Mouse (Mus musculus) right cerebral cortex, postnatal 14 days (tissue): ENCODE measurements around the gene Gpatch1.
"Not testable (repeated sequence)": the region's sequence is repeated elsewhere in the genome, so short reads cannot be mapped to it uniquely, and the experiment has no call there.

ENCODE experiments used
- DNase-seq: peaks from one replicate; pipeline ENCODE4 v3.0.0; 2022

Gpatch1 gene

GRCm38 (mm10) chr7:35322732-35323420 is 4.6 kb upstream of the Gpatch1 start:
- no peak for DNase-seq

- DNase-seq, result no peak
These were observed 3.9 kb upstream of the Gpatch1 start for GRCm38 (mm10) chr7:35322161-35322560.

GRCm38 (mm10) chr7:35319755-35320154 is 1.5 kb upstream of the Gpatch1 start:
- DNase-seq, result no peak

- DNase-seq, result not testable (repeated sequence)
These were observed 981 bp upstream of the Gpatch1 start for GRCm38 (mm10) chr7:35319221-35319620.

GRCm38 (mm10) chr7:35314156-35314555 is 4.1 kb downstream of the Gpatch1 start:
- no peak for DNase-seq

GRCm38 (mm10) chr7:35311214-35311613 is 7.0 kb downstream of the Gpatch1 start:
- no peak for DNase-seq

- DNase-seq, result no peak
These were observed 17.4 kb downstream of the Gpatch1 start for GRCm38 (mm10) chr7:35300792-35301191.

GRCm38 (mm10) chr7:35299656-35300055 is 18.6 kb downstream of the Gpatch1 start:
- DNase-seq, result no peak

- DNase-seq, result no peak
These were observed 20.4 kb downstream of the Gpatch1 start for GRCm38 (mm10) chr7:35297886-35298285.

GRCm38 (mm10) chr7:35295631-35296030 is 22.6 kb downstream of the Gpatch1 start:
- no peak for DNase-seq

- DNase-seq, result no peak
These were observed 24.8 kb downstream of the Gpatch1 start for GRCm38 (mm10) chr7:35293464-35293863.

GRCm38 (mm10) chr7:35278933-35279332 is 39.3 kb downstream of the Gpatch1 start:
- no peak for DNase-seq

GRCm38 (mm10) chr7:35277433-35277832 is 40.8 kb downstream of the Gpatch1 start:
- DNase-seq, result no peak

- DNase-seq, result no peak
These were observed 48.7 kb downstream of the Gpatch1 start for GRCm38 (mm10) chr7:35269443-35270024.

- no peak for DNase-seq
These were observed 50.4 kb downstream of the Gpatch1 start for GRCm38 (mm10) chr7:35267841-35268240.

GRCm38 (mm10) chr7:35266666-35267065 is 51.6 kb downstream of the Gpatch1 start:
- no peak for DNase-seq

GRCm38 (mm10) chr7:35264746-35265145 is 53.5 kb downstream of the Gpatch1 start:
- no peak for DNase-seq

GRCm38 (mm10) chr7:35263595-35264489 is 54.4 kb downstream of the Gpatch1 start:
- no peak for DNase-seq

- no peak for DNase-seq
These were observed 58.9 kb downstream of the Gpatch1 start for GRCm38 (mm10) chr7:35259384-35259783.

GRCm38 (mm10) chr7:35258294-35258693 is 59.9 kb downstream of the Gpatch1 start:
- DNase-seq, result no peak

- no peak for DNase-seq
These were observed 66.1 kb downstream of the Gpatch1 start for GRCm38 (mm10) chr7:35252041-35252558.

- DNase-seq, result not testable (repeated sequence)
These were observed 80.3 kb downstream of the Gpatch1 start for GRCm38 (mm10) chr7:35237935-35238334.

GRCm38 (mm10) chr7:35235308-35235707 is 82.9 kb downstream of the Gpatch1 start:
- peak; percentile 65 for DNase-seq
